Mouse (Mus musculus): ENCODE results near the gene Slirp.
"Not testable (repeated sequence)": the region's sequence is repeated elsewhere in the genome, so short reads cannot be mapped to it uniquely, and the experiment has no call there.

The Slirp gene

DNA sequence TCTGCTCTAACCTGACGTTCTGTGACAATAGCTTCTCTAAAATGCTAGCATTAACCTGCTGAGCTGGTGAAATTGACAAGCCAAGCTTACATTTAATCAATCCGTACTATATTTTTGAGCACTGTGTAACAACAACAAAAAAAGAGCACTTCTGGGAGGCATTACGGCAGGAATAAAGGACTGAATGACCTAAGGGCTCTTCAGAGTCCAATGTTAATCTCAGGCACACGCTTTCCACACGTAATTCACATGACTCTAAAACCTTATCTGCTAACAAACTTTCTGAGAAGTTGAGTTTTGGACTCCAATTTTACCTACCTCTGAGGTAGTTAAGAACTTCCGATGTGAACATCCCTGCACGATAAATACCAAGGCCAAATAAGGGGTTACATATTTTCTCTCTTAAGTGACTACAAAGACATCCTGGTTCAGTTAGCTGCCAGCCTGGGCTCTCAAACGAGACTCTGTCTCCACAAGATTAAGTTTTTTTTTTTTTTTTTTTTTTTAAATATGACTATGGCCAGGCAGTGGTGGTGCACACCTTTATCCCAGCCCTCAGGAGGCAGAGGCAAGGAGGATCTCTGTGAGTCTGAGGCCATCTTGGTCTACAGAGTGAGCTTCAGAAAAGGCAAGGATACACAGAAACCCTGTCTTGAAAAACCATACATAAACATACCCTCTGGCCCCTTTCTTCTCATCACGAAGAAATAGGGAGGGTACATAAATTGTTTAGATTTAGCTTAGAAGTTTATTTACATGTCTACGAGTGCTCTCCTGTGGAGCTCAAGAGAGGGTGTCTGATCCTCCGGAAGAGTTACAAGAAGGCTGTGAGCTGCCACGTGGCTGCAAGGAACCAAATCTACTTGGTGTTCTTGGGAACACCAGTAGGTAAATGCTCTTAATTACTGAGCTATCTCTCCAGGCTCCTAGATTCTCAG is 1.2 kb upstream of the Slirp start:
- DNase-seq = no peak

DNA sequence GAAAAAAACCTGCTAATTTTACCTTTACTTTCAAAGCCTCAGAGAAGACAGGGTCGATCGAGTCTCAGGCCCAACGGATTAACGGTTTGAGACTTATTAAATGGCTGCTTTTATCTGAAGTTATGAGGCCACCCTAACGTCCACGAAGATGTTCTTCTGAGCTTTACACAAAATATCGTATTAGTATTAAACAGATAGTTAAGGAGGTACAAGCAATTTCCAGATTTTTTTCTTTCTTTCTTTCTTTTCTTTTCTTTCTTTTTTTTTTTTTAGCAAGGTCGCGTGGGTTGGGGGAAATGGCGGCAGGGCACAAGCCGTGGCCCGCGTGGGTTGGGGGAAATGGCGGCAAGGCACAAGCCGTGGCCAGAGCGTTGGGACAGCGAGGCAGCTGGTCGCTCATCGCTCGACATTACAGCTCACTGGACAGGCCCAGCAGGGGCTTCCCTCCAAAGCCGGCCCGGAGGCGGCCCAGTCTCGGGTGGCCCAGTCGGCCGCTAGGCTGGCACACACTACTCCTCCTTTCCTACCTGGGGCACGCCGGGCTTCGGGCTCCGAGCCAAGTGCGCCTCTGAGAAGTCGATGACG is 489 bp upstream of the Slirp start:
- no peak for DNase-seq

DNA sequence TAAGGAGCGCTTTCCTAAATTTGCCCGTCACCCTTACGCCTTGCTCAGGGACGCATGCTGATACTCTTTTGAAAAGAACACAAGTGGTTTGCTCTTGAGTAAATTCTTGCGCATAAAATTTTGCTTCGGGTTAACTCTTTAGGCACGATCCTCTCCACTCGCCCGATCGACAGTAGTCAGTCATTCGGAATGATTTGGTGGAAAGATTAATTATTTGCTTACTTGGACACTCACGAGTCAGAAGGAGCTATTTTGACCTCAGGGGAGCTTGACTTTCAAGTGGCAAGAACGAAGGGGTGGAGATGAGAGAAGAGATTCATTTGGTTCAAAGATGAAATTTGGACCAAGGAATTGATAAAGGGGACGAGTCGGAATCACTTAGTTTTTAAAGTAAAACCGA is 515 bp downstream of the Slirp start:
- no peak for DNase-seq

DNA sequence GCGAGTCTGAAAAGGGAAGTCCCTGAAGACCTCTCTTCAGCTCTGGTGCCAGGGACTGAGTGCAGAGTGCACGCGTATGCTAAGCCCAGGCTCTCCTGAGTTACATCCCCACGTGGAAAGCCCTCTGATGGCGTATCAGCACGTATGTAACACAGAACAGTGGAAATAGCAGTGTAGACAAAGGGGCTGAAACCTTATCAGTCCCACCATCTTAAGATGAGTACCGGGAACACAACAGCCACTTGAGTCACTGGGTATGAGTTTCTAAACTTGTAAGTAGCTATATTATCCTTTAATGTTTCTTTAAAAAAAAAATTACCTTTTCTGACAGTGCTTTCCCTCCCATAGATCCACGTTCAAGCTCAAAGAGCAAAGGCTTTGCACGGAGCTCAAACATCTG is 5.8 kb downstream of the Slirp start:
- DNase-seq = no peak

DNA sequence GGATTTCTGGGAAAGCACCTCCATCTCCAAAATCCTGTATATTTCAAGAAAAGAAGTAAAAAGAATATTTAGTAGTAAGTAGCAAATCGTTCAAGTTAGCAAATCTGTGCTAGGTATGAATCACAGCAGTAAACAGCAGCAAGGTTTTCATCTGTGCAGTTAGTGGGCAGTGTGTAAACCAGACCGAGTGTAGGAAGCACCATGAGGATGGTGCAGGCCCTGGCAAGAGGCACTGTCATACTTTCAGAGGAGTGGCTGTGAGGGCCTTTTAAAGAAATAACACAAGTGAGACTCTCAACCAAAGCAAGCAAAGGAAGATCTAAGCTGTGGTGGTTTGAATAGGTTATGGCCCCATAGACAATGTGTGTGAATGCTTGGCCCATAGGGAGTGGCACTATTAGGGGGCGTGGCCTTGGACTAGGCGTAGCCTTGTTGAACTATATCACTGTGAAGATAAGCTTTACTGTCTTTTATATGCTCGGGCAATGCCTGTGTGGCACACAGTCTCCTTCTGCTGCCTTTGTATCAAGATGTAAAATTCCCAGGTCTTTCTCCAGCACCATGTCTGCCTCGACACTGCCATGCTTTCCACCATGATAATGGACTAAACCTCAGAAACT is 21.1 kb downstream of the Slirp start:
- DNase-seq = no peak

DNA sequence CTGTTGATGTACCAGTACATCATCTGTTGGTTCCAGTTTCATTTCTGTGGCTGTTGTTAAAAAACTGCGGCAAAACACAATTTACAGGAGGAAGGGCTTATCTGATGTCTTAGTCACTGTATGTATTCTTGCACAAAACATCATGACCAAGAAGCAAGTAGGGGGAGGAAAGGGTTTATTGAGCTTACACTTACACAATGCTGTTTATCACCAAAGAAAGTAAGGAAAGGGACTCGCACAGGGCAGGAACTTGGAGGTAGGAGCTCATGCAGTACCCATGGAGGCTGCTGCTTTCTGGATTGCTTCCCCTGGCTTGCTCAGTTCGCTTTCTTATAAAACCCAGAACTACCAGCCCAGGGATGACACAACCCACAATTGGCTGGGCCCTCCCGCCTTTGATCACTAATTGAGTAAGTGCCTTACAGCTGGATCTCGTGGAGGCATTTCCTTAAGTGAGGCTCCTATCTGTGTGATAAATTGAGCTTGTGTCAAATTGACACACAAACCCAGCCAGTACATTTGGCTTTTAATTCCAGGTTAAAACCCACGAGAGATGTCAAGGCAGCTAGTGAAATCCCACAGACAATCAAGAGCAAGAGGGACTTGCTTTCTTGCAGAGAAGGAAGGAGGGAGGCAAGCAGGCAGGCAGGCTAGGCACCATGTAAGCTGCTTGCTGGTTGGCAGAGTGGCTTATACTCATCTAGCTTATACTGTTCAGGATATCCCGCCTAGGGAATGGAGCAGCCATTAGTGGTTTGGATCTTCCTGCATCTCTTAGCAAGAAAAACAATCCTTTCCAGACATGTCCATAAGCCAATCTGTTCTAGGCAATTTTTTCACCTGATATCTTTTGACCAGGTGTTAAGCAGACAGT is 26.8 kb downstream of the Slirp start:
- no peak for DNase-seq

DNA sequence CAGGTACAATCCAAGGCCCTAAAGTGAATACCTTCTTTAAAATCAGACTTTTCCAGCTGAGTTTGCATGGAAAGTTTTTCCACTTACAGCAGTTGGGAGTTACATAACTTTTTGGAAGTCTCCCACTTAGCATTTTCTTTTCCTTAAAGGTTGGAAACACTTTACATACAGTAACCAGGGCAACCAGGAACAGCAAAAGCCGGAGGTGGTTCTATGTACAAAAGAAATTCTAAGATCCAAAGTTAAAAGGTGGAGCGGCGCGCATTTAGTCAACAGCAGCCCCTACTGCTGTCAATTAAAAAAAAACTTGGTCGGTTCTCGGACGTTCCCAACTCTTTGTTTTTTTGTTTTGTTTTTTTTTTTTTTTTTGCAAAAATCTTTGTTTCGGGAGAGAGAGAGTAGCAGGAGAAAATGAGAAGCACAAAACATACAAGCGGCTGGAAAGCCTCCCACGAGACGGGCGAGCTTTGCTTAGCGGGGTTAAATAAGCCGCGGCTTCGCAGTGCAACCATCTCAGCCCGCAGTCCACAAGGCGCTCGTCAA is 27.8 kb downstream of the Slirp start:
- DNase-seq = no peak

DNA sequence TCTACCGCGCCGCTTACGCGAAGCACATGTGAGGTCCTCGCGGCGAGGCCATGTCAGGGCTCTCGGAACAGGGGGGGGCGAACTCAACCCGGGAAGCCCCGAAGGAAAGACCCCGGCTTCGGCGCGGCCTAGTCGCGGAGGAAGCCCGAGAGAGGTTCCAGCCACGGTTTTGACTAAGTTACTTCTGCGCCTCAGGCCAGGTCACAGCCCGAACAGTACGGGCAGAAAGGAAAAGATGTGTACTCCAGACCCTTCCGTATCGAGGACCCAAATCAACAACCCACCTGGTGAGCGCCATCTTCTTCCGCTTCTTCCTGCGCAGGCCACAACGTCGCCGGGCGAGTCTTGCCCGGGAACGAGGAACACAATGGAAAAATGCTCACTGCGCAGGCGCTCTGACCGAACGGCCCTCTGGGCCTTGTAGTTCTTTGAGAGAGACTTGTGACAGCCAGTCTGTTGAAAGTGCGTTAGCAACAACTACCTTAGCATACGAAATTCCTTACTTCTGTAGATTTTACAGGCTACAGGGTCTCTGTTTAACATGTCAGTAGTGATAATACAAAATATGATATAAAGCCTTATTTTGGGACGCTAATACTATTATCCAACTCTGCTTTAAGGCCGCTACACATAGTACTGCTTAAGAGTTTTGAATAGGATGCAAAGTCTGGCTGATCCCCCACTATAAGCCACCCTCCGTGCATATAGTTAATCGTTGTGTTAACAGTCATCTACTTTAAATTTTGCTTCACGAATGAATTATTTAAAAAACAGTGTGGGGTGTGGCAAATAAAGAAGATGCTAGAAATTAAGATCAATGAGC is 28.5 kb downstream of the Slirp start, which contains the start of gene Snw1:
TSS of gene Snw1 (minus strand) at position 311 of the 823 bp plus-strand sequence.
- peak; percentile 96 for DNase-seq

DNA sequence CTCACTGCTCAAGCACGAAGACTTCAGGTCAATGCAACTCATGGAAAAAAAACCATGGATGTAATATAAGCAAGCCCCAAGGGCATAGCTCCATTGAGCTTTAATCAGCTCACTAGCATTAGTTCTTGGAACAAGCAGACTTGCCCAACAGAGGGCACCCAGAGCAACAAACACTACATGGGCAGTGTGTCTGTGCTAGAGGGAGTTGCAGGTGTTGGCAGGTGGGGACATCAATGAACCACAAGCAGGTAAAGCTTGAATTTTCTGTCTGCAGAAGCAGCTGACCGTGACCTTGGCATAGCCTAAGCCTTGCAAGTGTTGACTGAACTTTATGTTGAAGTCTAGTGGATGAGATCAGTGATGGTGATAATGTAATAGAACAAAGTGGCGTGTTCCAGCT is 31.1 kb downstream of the Slirp start:
- no peak for DNase-seq

DNA sequence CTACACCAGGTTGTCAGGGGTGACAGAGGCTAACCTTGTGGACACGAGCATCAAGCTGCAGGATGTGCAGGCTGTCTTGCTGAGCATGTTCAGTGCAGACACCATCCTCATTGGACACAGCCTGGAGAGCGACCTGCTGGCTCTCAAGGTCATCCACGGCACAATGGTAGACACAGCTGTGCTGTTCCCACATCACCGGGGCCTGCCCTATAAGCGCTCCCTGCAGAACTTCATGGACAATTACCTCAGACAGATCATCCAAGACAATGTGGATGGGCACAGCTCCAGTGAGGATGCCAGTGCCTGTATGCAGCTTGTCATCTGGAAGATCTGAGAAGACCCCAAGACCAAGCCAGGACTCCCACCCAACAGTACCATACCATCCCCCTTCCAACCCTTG is 38.8 kb downstream of the Slirp start:
- not testable (repeated sequence) for DNase-seq

DNA sequence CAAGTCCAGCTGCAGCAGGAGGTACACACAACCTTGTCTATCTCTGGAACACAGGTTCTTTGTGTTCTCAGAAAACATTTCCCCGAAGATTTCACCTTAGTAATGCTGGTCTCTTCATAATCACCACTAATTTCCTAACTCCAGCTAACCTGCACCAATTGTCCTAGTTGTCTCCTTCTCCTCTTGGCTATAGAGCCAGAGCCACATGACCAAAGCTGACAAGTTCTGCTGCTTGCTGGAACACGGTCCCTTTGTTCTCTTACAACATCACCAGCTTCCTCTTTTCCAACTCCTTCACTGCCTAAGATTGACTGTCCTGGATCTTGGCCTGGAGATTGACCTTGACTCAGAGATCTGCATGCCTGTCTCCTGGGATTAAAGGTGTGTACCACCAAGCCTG is 45.0 kb downstream of the Slirp start:
- DNase-seq = not testable (repeated sequence)

DNA sequence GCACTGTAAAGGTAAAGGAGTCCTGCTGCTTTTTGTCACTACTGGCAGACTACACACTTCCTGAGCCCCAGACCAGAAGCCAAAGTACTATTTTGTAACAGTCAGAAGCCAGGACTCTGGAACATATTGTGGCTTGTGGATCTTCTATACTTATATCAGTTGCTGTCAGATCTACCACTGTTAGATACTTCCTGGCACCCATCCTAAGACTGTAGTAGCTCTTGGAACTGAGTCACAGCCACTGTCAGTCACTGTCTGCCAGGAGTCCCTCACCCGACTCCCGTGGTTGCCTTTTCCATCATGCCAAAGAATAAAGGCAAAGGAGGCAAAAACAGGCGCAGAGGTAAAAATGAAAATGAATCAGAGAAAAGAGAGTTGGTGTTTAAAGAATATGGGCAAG is 50.7 kb downstream of the Slirp start, which contains the start of gene Gm5788:
TSS of gene Gm5788 (plus strand) at position 301 of the 400 bp plus-strand sequence.
- not testable (repeated sequence) for DNase-seq
